Mouse (Mus musculus): ENCODE results near the gene Iqsec2.

The Iqsec2 gene

GRCm38 (mm10) chrX:152178843-152179545 is 34.9 kb downstream of the Iqsec2 start:
- DNase-seq (ENCODE audit: low read depth, low spot score) = no peak

- no peak for DNase-seq (ENCODE audit: low read depth, low spot score)
These were observed 35.9 kb downstream of the Iqsec2 start for GRCm38 (mm10) chrX:152179670-152180656.

GRCm38 (mm10) chrX:152187151-152187550 is 43.1 kb downstream of the Iqsec2 start:
- no peak for DNase-seq (ENCODE audit: low read depth, low spot score)

- no peak for DNase-seq (ENCODE audit: low read depth, low spot score)
These were observed 47.2 kb downstream of the Iqsec2 start for GRCm38 (mm10) chrX:152191266-152191665.

- no peak for DNase-seq (ENCODE audit: low read depth, low spot score)
These were observed 54.0 kb downstream of the Iqsec2 start for GRCm38 (mm10) chrX:152197814-152198648.

- no peak for DNase-seq (ENCODE audit: low read depth, low spot score)
These were observed 57.8 kb downstream of the Iqsec2 start for GRCm38 (mm10) chrX:152201737-152202421.

GRCm38 (mm10) chrX:152202422-152203103 is 58.5 kb downstream of the Iqsec2 start:
- DNase-seq (ENCODE audit: low read depth, low spot score) = no peak

- DNase-seq (ENCODE audit: low read depth, low spot score) = no peak
These were observed 59.2 kb downstream of the Iqsec2 start for GRCm38 (mm10) chrX:152203247-152203646.

- no peak for DNase-seq (ENCODE audit: low read depth, low spot score)
These were observed 61.4 kb downstream of the Iqsec2 start for GRCm38 (mm10) chrX:152205486-152205885.

- no peak for DNase-seq (ENCODE audit: low read depth, low spot score)
These were observed 70.6 kb downstream of the Iqsec2 start for GRCm38 (mm10) chrX:152214703-152215102.

- DNase-seq (ENCODE audit: low read depth, low spot score) = no peak
These were observed 74.5 kb downstream of the Iqsec2 start for GRCm38 (mm10) chrX:152218529-152218928.

- no peak for DNase-seq (ENCODE audit: low read depth, low spot score)
These were observed 77.7 kb downstream of the Iqsec2 start for GRCm38 (mm10) chrX:152221721-152222120.

GRCm38 (mm10) chrX:152222226-152222625 is 78.2 kb downstream of the Iqsec2 start:
- DNase-seq (ENCODE audit: low read depth, low spot score) = no peak

- no peak for DNase-seq (ENCODE audit: low read depth, low spot score)
These were observed 79.2 kb downstream of the Iqsec2 start for GRCm38 (mm10) chrX:152223313-152223712.

- no peak for DNase-seq (ENCODE audit: low read depth, low spot score)
These were observed 80.2 kb downstream of the Iqsec2 start for GRCm38 (mm10) chrX:152224280-152224679.

- peak; percentile 98 for DNase-seq (ENCODE audit: low read depth, low spot score)
These were observed 89.0 kb downstream of the Iqsec2 start, which contains the start of gene Kdm5c for GRCm38 (mm10) chrX:152232781-152233763. Kdm5c (plus strand) TSS chrX:152233020.

- DNase-seq (ENCODE audit: low read depth, low spot score) = no peak
These were observed 90.1 kb downstream of the Iqsec2 start for GRCm38 (mm10) chrX:152234125-152234524.

GRCm38 (mm10) chrX:152235758-152236157 is 91.7 kb downstream of the Iqsec2 start:
- no peak for DNase-seq (ENCODE audit: low read depth, low spot score)

GRCm38 (mm10) chrX:152243140-152243539 is 99.1 kb downstream of the Iqsec2 start:
- peak; percentile 20 for DNase-seq (ENCODE audit: low read depth, low spot score)
